35 mouse cellular contexts compared by ENCODE assay signal in genomic region chr16:78090155-78090554, GRCm38 (mm10).
"Had no signal": no experiment of that assay in that cellular context is flagged by ENCODE, and none has a peak within 500 bp of the region (broad histone marks: within the 10 kb centered on the region; RNA-seq: fewer than 3 reads in every experiment).

No protein-coding gene starts in this region.

- DNase-seq: heart, postnatal 10 days; heart, postnatal 14 days; heart, postnatal 36 days; heart, postnatal 4 days; kidney, adult 11 months; kidney, adult 18-20 months; kidney, adult 2 months; kidney, adult 8-10 months; kidney, adult 9 months; kidney, postnatal 10 days; kidney, postnatal 14 days; kidney, postnatal 25 days; kidney, postnatal 36 days; kidney, postnatal 4 days; layer of hippocampus, adult 9-11 months; layer of hippocampus, postnatal 36 days had no signal

- H3K27me3 ChIP-seq: heart, embryonic 12.5 days; heart, embryonic 13.5 days; heart, embryonic 15.5 days; hindbrain, embryonic 12.5 days; hindbrain, embryonic 13.5 days; hindbrain, embryonic 15.5 days; intestine, embryonic 15.5 days; kidney, embryonic 15.5 days had no signal

- H3K4me2 ChIP-seq: heart, embryonic 11.5 days; heart, embryonic 12.5 days; heart, embryonic 13.5 days; heart, embryonic 15.5 days; hindbrain, embryonic 12.5 days; hindbrain, embryonic 13.5 days; hindbrain, embryonic 14.5 days; hindbrain, embryonic 15.5 days; intestine, embryonic 15.5 days; kidney, embryonic 15.5 days had no signal

- H3K36me3 ChIP-seq: heart, embryonic 10.5 days; heart, embryonic 12.5 days; heart, embryonic 13.5 days; heart, embryonic 15.5 days; hindbrain, embryonic 10.5 days; hindbrain, embryonic 12.5 days; hindbrain, embryonic 13.5 days; hindbrain, embryonic 15.5 days; intestine, embryonic 15.5 days; kidney, embryonic 15.5 days had no signal

- ATAC-seq: hindbrain, embryonic 16.5 days; hindbrain, postnatal 0 days; inflammation-experienced regulatory T-cells, adult 6 months; intestine, embryonic 15.5 days; intestine, embryonic 16.5 days; intestine, postnatal 0 days had no signal

- H3K9me3 ChIP-seq: heart, embryonic 10.5 days; heart, embryonic 12.5 days; heart, embryonic 13.5 days; heart, embryonic 15.5 days; hindbrain, embryonic 10.5 days; hindbrain, embryonic 12.5 days; hindbrain, embryonic 13.5 days; hindbrain, embryonic 15.5 days; intestine, embryonic 15.5 days; kidney, embryonic 15.5 days had no signal

- H3K9ac ChIP-seq: heart, embryonic 12.5 days; heart, embryonic 13.5 days; heart, embryonic 15.5 days; hindbrain, embryonic 12.5 days; hindbrain, embryonic 13.5 days; hindbrain, embryonic 14.5 days; hindbrain, embryonic 15.5 days; intestine, embryonic 15.5 days; kidney, embryonic 15.5 days had no signal

- H3K4me3 ChIP-seq: heart, embryonic 10.5 days; heart, embryonic 12.5 days; heart, embryonic 13.5 days; heart, embryonic 15.5 days; hindbrain, embryonic 10.5 days; hindbrain, embryonic 12.5 days; hindbrain, embryonic 13.5 days; hindbrain, embryonic 15.5 days; intestine, embryonic 15.5 days; kidney, embryonic 15.5 days; layer of hippocampus, adult 2 months had no signal

- H3K4me1 ChIP-seq: heart, embryonic 10.5 days; heart, embryonic 12.5 days; heart, embryonic 13.5 days; heart, embryonic 15.5 days; hindbrain, embryonic 12.5 days; hindbrain, embryonic 13.5 days; hindbrain, embryonic 15.5 days; intestine, embryonic 15.5 days; kidney, embryonic 15.5 days had no signal

- H3K27ac ChIP-seq: heart, embryonic 10.5 days; heart, embryonic 13.5 days; heart, embryonic 15.5 days; hindbrain, embryonic 10.5 days; hindbrain, embryonic 12.5 days; hindbrain, embryonic 13.5 days; hindbrain, embryonic 14.5 days; hindbrain, embryonic 15.5 days; hindbrain, postnatal 0 days; intestine, embryonic 15.5 days; kidney, embryonic 15.5 days; kidney, postnatal 0 days; layer of hippocampus, adult 2 months had no signal
